Mouse (Mus musculus) kidney, postnatal 0 days (tissue): ENCODE measurements around the gene Tmem198. TPM values are rescaled to one million over a fixed set of nuclear protein-coding genes. Genes with fewer than 3 reads are reported as not detected.

ENCODE experiments used
- ATAC-seq: fragments of 200-750 bp; cut with Nextera tagmentation; replicated peaks from 2 replicates; pipeline ENCODE4 v1.8.0; 2017; ENCODE audit warnings: low read depth, moderate number of reproducible peaks, moderate TSS enrichment, moderate library complexity; ENCODE audit not compliant: low FRiP score
- DNase-seq: peaks from one replicate; pipeline ENCODE4 v3.0.0-alpha.2; 2016; ENCODE audit warnings: low spot score
- H3K27ac ChIP-seq: fragments of 300-500 bp; sonication (generic); 2 replicates; pipeline ENCODE4 v1.5.1; 2014; ENCODE audit warnings: mild to moderate bottlenecking
- H3K27me3 ChIP-seq: fragments of 300-500 bp; sonication (generic); 2 replicates; pipeline ENCODE4 v1.6.1; 2014; ENCODE audit warnings: low read length, mixed read lengths; ENCODE audit not compliant: insufficient read depth
- H3K36me3 ChIP-seq: fragments of 300-500 bp; sonication (generic); 2 replicates; pipeline ENCODE4 v1.6.1; 2014; ENCODE audit warnings: low read length, mixed read lengths; ENCODE audit not compliant: insufficient read depth
- H3K4me1 ChIP-seq: fragments of 300-500 bp; sonication (generic); replicated peaks from 2 replicates; pipeline ENCODE4 v1.6.1; 2014; ENCODE audit warnings: antibody characterized with exemption, low read length, mixed read lengths; ENCODE audit not compliant: insufficient read depth
- H3K4me2 ChIP-seq: fragments of 300-500 bp; sonication (generic); 2 replicates; pipeline ENCODE4 v1.6.1; 2014; ENCODE audit warnings: mild to moderate bottlenecking, low read length, moderate library complexity, mixed read lengths
- H3K4me3 ChIP-seq: fragments of 300-500 bp; sonication (generic); replicated peaks from 2 replicates; pipeline ENCODE4 v1.5.1; 2014; ENCODE audit warnings: low read depth, low read length
- H3K9ac ChIP-seq: fragments of 300-500 bp; sonication (generic); 2 replicates; pipeline ENCODE4 v1.6.1; 2014; ENCODE audit warnings: low read depth, low read length
- H3K9me3 ChIP-seq: fragments of 300-500 bp; sonication (generic); replicated peaks from 2 replicates; pipeline ENCODE4 v1.6.1; 2016; ENCODE audit warnings: low read length, inconsistent platforms, mixed read lengths
- CTCF ChIP-seq: IDR thresholded peaks from 2 replicates; pipeline ENCODE4 v1.5.1; 2016; ENCODE audit warnings: antibody characterized with exemption, low read depth, mild to moderate bottlenecking, moderate library complexity
- WGBS: fragments of 180-500 bp; shearing (Covaris S2); extraction: QIAGEN DNeasy Blood & Tissue Kit; methylation state at CpG from one replicate; pipeline ENCODE4 v1.1.7; 2014; 5-methylcytosine and 5-hydroxymethylcytosine counted together
- polyA plus RNA-seq: library from polyadenylated mRNA; unstranded; fragments of >200 nt; fragmentation: Nextera tagmentation; extraction: Ambion mirVana; gene quantifications from 2 replicates; pipeline ENCODE4 v1.2.1, GENCODE M21; 2015

Tmem198 gene
- polyA plus RNA-seq, 1 experiment from 2014 or later: 0.61 TPM

DNA sequence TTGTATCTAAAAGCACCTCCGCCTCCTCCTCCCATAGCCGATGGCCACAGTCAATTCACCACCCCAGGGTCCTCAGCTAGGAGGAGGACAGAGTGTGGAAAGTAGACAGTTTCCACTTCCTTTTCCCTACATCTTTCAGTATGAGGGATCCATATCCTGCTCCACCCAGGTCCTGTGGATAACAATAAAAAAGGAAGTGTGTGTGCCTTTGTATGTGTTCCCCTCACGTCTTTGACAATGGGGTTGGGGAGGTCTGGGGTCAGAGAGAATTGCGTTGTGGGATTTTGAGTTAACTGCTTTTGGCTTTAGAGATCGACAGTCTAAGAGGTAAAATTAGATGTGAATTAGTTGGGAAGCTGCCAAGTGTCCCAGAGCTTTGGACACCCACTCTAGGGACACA, 30.8 kb downstream of the Tmem198 start:
- Histone ChIP-seq H3K9me3 (no peaks in the 10 kb centered on the region), H3K9ac (no peak overlapping the region), H3K36me3 (no peaks in the 10 kb centered on the region), H3K27me3 (no peaks in the 10 kb centered on the region), H3K4me2 (no peak overlapping the region), H3K4me1 (peaks cover 9% of the 10 kb centered on the region; the same call in 1 of the 2 replicates), H3K4me3 (no peak overlapping the region), H3K27ac (no peak overlapping the region)
- TF ChIP-seq CTCF: no peak
- 75% methylated on average over 5 of the region's 5 CpGs for WGBS
- ATAC-seq: no peak
- DNase-seq: no peak

DNA sequence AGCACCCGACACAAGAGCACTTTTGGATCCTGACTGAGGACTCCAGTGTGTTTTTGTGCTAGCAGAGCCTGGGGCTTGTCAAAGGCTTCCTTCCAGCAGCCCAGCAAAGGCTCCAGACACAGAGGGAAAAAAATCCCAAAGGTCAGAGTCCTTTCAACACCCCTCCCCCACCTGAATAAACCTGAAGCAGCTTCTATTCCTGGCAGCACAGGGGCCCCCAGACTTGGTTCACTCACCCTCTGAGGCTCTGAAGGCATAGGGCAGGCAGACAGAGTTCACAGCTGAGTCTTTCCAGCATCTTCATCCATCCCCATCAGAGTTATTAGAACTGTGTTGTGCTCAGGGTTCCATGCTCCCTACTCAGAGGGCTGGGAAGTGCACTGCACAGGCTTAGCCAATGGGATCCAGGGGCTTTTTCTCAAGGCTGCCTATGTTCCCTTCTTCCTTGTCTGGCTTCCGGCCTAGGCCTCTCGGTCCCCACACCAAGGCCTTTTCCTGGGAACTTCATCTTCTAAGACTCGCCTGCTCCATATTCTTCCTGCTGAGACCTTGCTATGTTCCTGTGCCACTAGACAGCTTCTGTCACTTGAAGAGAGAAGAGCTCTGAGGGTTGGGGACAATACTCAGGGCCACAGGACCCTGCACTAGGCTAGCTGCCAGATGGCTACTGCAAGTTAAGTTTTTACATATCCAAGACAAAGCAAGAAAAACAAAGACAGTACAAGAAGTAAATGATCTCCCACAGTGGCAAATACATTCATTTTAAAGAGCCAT, 32.3 kb downstream of the Tmem198 start:
- WGBS: 58% methylated on average over 4 of the region's 4 CpGs

DNA sequence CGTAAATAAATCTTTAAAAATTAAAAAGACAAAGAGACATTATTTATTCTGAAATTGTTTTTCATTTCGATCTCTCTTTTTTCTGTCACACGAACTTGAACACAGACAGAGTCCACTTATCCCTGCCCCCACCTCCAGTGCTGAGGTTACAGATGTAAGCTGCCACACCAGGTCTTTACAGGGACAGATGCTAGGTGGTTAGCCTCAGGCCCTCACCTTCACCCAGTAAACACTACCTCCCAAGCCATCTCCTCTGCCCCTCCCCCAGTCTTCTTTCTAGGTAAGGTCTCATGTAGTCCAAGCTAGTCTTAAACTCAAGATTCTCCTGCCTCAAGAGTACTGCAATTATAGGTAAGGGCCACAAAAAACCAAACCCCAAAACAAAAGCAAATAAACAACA, 33.2 kb downstream of the Tmem198 start:
- no peak for DNase-seq
- Histone ChIP-seq H3K4me1 (no peaks in the 10 kb centered on the region; the same call in 1 of the 2 replicates), H3K9me3 (no peaks in the 10 kb centered on the region), H3K27ac (no peak overlapping the region), H3K9ac (no peak overlapping the region), H3K4me3 (no peak overlapping the region), H3K27me3 (no peaks in the 10 kb centered on the region), H3K36me3 (no peaks in the 10 kb centered on the region), H3K4me2 (no peak overlapping the region)
- 86% methylated on average over 3 of the region's 3 CpGs for WGBS
- no peak for TF ChIP-seq CTCF
- no peak for ATAC-seq

More for the DNA sequence above, 32.3 kb downstream of the Tmem198 start:
- H3K27ac ChIP-seq: 0 out of 2 replicates have a peak overlapping the region, but pooled peaks have one; percentile 6
- no peak for TF ChIP-seq CTCF
- H3K4me3 ChIP-seq: no peak overlapping the region
- no peaks in the 10 kb centered on the region for H3K36me3 ChIP-seq
- ATAC-seq (no peak), DNase-seq (no peak)
- H3K9me3 ChIP-seq: no peaks in the 10 kb centered on the region
- no peak overlapping the region for H3K4me2 ChIP-seq
- no peaks in the 10 kb centered on the region for H3K27me3 ChIP-seq
- H3K9ac ChIP-seq: no peak overlapping the region
- peaks cover 6% of the 10 kb centered on the region; the same call in 1 of the 2 replicates for H3K4me1 ChIP-seq

DNA sequence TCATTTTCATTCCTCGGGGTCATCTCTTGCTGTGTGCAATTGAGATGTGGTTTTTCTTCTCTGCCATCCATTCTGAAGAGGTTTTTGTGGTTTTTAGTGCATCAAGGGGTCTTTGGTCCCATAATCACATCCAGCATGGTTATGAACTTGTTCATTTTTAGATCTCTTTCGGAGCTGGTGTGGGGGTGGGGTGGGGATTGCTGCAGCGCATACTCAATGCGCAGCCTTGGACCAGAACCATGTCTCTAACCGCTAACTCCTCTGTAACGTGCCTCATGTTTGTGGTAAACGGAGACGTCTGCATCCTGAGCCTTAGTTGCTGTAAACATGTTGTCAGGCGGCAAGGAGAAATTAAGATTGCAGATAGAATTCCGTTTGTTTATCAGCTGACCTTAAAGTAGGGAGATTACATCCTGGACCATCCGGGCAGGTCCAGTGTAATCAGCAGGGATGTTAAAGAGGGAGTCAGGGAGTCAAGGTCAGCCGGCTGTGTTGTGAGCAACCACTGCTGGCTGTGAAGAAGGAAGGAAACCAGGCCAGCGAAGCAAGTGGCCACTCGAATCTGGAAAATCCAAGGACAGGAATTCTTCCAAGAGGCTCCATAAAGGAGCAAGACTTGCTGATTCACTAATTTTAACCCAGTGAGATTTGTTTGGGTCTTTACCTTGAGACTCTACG, 37.5 kb downstream of the Tmem198 start:
- WGBS: 74% methylated on average over 15 of the region's 15 CpGs
- Histone ChIP-seq H3K4me3 (no peak overlapping the region), H3K9ac (no peak overlapping the region), H3K4me2 (no peak overlapping the region), H3K36me3 (no peaks in the 10 kb centered on the region), H3K27me3 (no peaks in the 10 kb centered on the region), H3K27ac (no peak overlapping the region), H3K4me1 (no peaks in the 10 kb centered on the region; the same call in 1 of the 2 replicates), H3K9me3 (no peaks in the 10 kb centered on the region)
- ATAC-seq: no peak
- no peak for DNase-seq
- no peak for TF ChIP-seq CTCF

DNA sequence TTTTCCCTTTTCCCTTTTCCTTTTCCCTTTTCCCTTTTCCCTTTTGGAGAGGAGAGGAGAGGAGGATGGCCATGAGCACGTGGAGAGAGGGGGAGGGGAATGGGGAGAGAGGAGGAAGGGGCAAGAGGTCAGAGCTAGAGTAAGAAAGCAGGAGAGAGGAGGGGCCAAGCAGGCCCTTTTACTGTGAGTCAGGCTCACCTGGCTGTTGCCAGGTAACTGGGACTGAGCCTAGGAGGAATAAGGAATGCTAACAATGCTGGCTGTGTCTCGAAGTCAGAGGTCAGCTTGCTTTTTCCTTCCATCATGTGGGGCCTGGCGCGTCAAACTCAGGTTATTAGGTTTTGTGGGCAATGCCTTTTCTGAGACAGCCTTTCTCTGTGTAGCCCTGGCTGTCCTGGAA, 38.7 kb downstream of the Tmem198 start:
- no peaks in the 10 kb centered on the region for H3K9me3 ChIP-seq
- 49% methylated on average over 4 of the region's 4 CpGs for WGBS
- H3K27ac ChIP-seq: 0 out of 2 replicates have a peak overlapping the region, but pooled peaks have one; percentile 13
- no peaks in the 10 kb centered on the region for H3K36me3 ChIP-seq
- no peaks in the 10 kb centered on the region for H3K27me3 ChIP-seq
- DNase-seq (peak; percentile 46), ATAC-seq (peak; percentile 52; the same call in 1 of the 2 replicates)
- H3K4me3 ChIP-seq: no peak overlapping the region
- no peak overlapping the region for H3K4me2 ChIP-seq
- H3K4me1 ChIP-seq: no peaks in the 10 kb centered on the region; the same call in 1 of the 2 replicates
- no peak for TF ChIP-seq CTCF
- H3K9ac ChIP-seq: no peak overlapping the region

DNA sequence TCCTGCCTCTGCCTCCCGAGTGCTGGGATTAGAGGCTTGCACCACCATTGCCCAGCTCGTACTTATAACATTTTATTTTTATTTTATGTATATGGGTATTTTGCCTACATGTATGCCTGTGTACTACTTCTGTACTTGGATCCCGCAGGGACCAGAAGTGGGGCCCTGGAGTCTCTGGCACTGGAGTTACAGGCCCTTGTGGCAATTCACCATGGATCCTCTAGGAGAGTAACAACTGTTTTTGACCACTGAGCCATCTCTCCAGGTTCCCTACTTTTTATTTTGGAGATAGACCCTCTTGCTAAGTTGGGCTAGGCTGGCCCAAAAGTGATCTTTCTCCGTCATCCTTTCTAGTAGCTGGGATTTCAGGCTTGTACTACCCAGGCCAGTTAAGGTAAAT, 39.1 kb downstream of the Tmem198 start:
- DNase-seq (no peak), ATAC-seq (no peak)
- Histone ChIP-seq H3K9ac (no peak overlapping the region), H3K9me3 (no peaks in the 10 kb centered on the region), H3K27me3 (no peaks in the 10 kb centered on the region), H3K4me2 (no peak overlapping the region), H3K4me3 (no peak overlapping the region), H3K36me3 (no peaks in the 10 kb centered on the region), H3K27ac (0 out of 2 replicates have a peak overlapping the region, but pooled peaks have one; percentile 13), H3K4me1 (no peaks in the 10 kb centered on the region; the same call in 1 of the 2 replicates)
- 93% methylated on average over 4 of the region's 4 CpGs for WGBS
- no peak for TF ChIP-seq CTCF
